Mouse (Mus musculus) liver, embryonic 14.5 days (tissue): Measurements from ENCODE around the gene Pdlim4. TPM values are rescaled to one million over a fixed set of nuclear protein-coding genes. Genes with fewer than 3 reads are reported as not detected.

Experiments
- ATAC-seq: fragments of 200-750 bp; cut with Nextera tagmentation; 2 replicates; pipeline ENCODE4 v1.8.0; 2017; ENCODE audit warnings: moderate number of reproducible peaks, mild to moderate bottlenecking, moderate library complexity; ENCODE audit not compliant: insufficient read depth
- DNase-seq, 3 experiments: peaks; one replicate each; pipeline ENCODE4 v3.0.0-alpha.2; 2012 to 2013; ENCODE audit warnings: low read depth in 3 of 3, low spot score in 3 of 3
- H3K27ac ChIP-seq: fragments of 300-500 bp; sonication (generic); 2 replicates; pipeline ENCODE4 v1.5.1; 2014; ENCODE audit warnings: moderate library complexity, mild to moderate bottlenecking, control low read depth, inconsistent platforms
- H3K27me3 ChIP-seq: fragments of 300-500 bp; sonication (generic); 2 replicates; pipeline ENCODE4 v1.6.1; 2014; ENCODE audit warnings: mild to moderate bottlenecking, low read length, moderate library complexity; ENCODE audit not compliant: control insufficient read depth, insufficient read depth
- H3K36me3 ChIP-seq: fragments of 300-500 bp; sonication (generic); replicated peaks from 2 replicates; pipeline ENCODE4 v1.6.1; 2014; ENCODE audit warnings: low read depth; ENCODE audit not compliant: control insufficient read depth, insufficient read depth
- H3K4me1 ChIP-seq, 2 experiments: fragments of 200-500 bp in 1 of 2; fragments of 300-500 bp in 1 of 2; sonication (generic) in 1 of 2; replicated peaks; 2 replicates each; pipeline ENCODE4 v1.6.1; 2012 to 2014; ENCODE audit warnings: antibody characterized with exemption in 1 of 2, inconsistent platforms in 1 of 2, low read length in 1 of 2; ENCODE audit not compliant: control insufficient read depth in 2 of 2, insufficient read depth in 2 of 2
- H3K4me2 ChIP-seq: fragments of 300-500 bp; sonication (generic); 2 replicates; pipeline ENCODE4 v1.6.1; 2014; ENCODE audit warnings: low read depth, mild to moderate bottlenecking, control low read depth, moderate library complexity
- H3K4me3 ChIP-seq, 2 experiments: fragments of 200-500 bp in 1 of 2; fragments of 300-500 bp in 1 of 2; sonication (generic) in 1 of 2; 2 replicates each; pipeline ENCODE4 v1.5.1; 2012 to 2014; ENCODE audit warnings: low read depth in 2 of 2, low read length in 2 of 2, mild to moderate bottlenecking in 2 of 2, control low read depth in 1 of 2, inconsistent platforms in 1 of 2, moderate library complexity in 1 of 2; ENCODE audit not compliant: insufficient read depth in 1 of 2
- H3K9ac ChIP-seq: fragments of 300-500 bp; sonication (generic); replicated peaks from 2 replicates; pipeline ENCODE4 v1.6.1; 2014; ENCODE audit warnings: mild to moderate bottlenecking, control low read depth, moderate library complexity
- H3K9me3 ChIP-seq: fragments of 300-500 bp; sonication (generic); 2 replicates; pipeline ENCODE4 v1.6.1; 2016; ENCODE audit warnings: low read length, mixed read lengths; ENCODE audit not compliant: control insufficient read depth
- CTCF ChIP-seq: IDR thresholded peaks from 2 replicates; pipeline ENCODE4 v1.5.1; 2016; ENCODE audit warnings: antibody characterized with exemption, low read depth, control low read depth
- EP300 ChIP-seq: IDR thresholded peaks from 2 replicates; pipeline ENCODE4 v1.6.1; 2016; ENCODE audit warnings: antibody characterized with exemption, low read depth
- WGBS: fragments of 180-500 bp; shearing (Covaris S2); extraction: QIAGEN DNeasy Blood & Tissue Kit; methylation state at CpG from one replicate; pipeline ENCODE4 v1.1.7; 2014; ENCODE audit not compliant: insufficient replicate concordance; 5-methylcytosine and 5-hydroxymethylcytosine counted together
- polyA plus RNA-seq, 2 experiments: library from polyadenylated mRNA; depleted of rRNA in 1 of 2; stranded (reverse) in 1 of 2; unstranded in 1 of 2; fragments of >200 nt; fragmentation: Nextera tagmentation in 1 of 2; extraction: Ambion mirVana in 1 of 2; gene quantifications; 2 replicates each; pipeline versions ENCODE4 v1.2.1 to v1.2.3; 2012 to 2014

The Pdlim4 gene
- polyA plus RNA-seq, 2 experiments = 2.1 to 2.4 TPM

GRCm38 (mm10) chr11:54058643-54059042, 10.2 kb downstream of the Pdlim4 start:
- no peaks in the 10 kb centered on the region for H3K36me3 ChIP-seq
- DNase-seq (no peak), ATAC-seq (no peak)
- H3K9me3 ChIP-seq = no peaks in the 10 kb centered on the region
- peaks cover 0 to 4% of the 10 kb centered on the region in 2 experiments; a peak in 1 of 4 replicates for H3K4me1 ChIP-seq
- no peak overlapping the region for H3K27ac ChIP-seq
- TF ChIP-seq CTCF (no peak), EP300 (no peak)
- H3K9ac ChIP-seq = no peak overlapping the region
- no peaks in the 10 kb centered on the region for H3K27me3 ChIP-seq
- 40% methylated on average over 6 of the region's 6 CpGs for WGBS
- H3K4me3 ChIP-seq = no peak overlapping the region
- H3K4me2 ChIP-seq = no peak overlapping the region

- no peaks in the 10 kb centered on the region for H3K36me3 ChIP-seq
- no peak for DNase-seq
- H3K4me2 ChIP-seq = no peak overlapping the region
- WGBS = 61% methylated on average over 10 of the region's 10 CpGs
- H3K9me3 ChIP-seq = no peaks in the 10 kb centered on the region
- peaks cover 0 to 9% of the 10 kb centered on the region in 2 experiments; a peak in 3 of 4 replicates for H3K4me1 ChIP-seq
- no peak overlapping the region for H3K27ac ChIP-seq
- no peaks in the 10 kb centered on the region for H3K27me3 ChIP-seq
- H3K9ac ChIP-seq = no peak overlapping the region
- no peak for ATAC-seq
- H3K4me3 ChIP-seq = no peak overlapping the region
- TF ChIP-seq EP300 (no peak), CTCF (no peak)
Observed at GRCm38 (mm10) chr11:54058056-54058617, 10.7 kb downstream of the Pdlim4 start.

- no peaks in the 10 kb centered on the region for H3K9me3 ChIP-seq
- H3K4me2 ChIP-seq = no peak overlapping the region
- no peak for DNase-seq
- no peak overlapping the region for H3K4me3 ChIP-seq
- no peak overlapping the region for H3K27ac ChIP-seq
- ATAC-seq = no peak
- H3K27me3 ChIP-seq = no peaks in the 10 kb centered on the region
- H3K36me3 ChIP-seq = no peaks in the 10 kb centered on the region
- H3K4me1 ChIP-seq = peaks cover 0 to 14% of the 10 kb centered on the region in 2 experiments; a peak in 3 of 4 replicates
- no peak overlapping the region for H3K9ac ChIP-seq
- 52% methylated on average over 2 of the region's 2 CpGs for WGBS
- TF ChIP-seq EP300 (no peak), CTCF (no peak)
Observed at GRCm38 (mm10) chr11:54057428-54057827, 11.4 kb downstream of the Pdlim4 start.

- no peaks in the 10 kb centered on the region for H3K9me3 ChIP-seq
- H3K9ac ChIP-seq = no peak overlapping the region
- peaks cover 0 to 14% of the 10 kb centered on the region in 2 experiments; a peak in 3 of 4 replicates for H3K4me1 ChIP-seq
- no peaks in the 10 kb centered on the region for H3K27me3 ChIP-seq
- no peak overlapping the region for H3K4me3 ChIP-seq
- TF ChIP-seq CTCF (peak; percentile 55), EP300 (no peak)
- no peaks in the 10 kb centered on the region for H3K36me3 ChIP-seq
- no peak overlapping the region for H3K4me2 ChIP-seq
- DNase-seq (peak; percentile 11 to 27 (median 26)), ATAC-seq (no peak)
- 57% methylated on average over 8 of the region's 8 CpGs for WGBS
- no peak overlapping the region for H3K27ac ChIP-seq
Observed at GRCm38 (mm10) chr11:54056132-54056531, 12.7 kb downstream of the Pdlim4 start.

- Histone ChIP-seq H3K4me3 (no peak overlapping the region), H3K4me1 (peaks cover 0 to 14% of the 10 kb centered on the region in 2 experiments; a peak in 3 of 4 replicates), H3K36me3 (no peaks in the 10 kb centered on the region), H3K27me3 (no peaks in the 10 kb centered on the region), H3K9me3 (no peaks in the 10 kb centered on the region), H3K9ac (no peak overlapping the region), H3K4me2 (no peak overlapping the region), H3K27ac (no peak overlapping the region)
- ATAC-seq (no peak), DNase-seq (peak; percentile 47 to 67 (median 58))
- WGBS = 20% methylated on average over 6 of the region's 6 CpGs
- TF ChIP-seq EP300 (no peak), CTCF (peak; percentile 78)
Observed at GRCm38 (mm10) chr11:54054257-54054656, 14.6 kb downstream of the Pdlim4 start.
